Mouse (Mus musculus) stomach, postnatal 0 days (tissue): ENCODE results near the gene Arid5b. TPM values are rescaled to one million over a fixed set of nuclear protein-coding genes. Genes with fewer than 3 reads are reported as not detected.

Experiments
- ATAC-seq: fragments of 200-750 bp; cut with Nextera tagmentation; 2 replicates; pipeline ENCODE4 v1.8.0; 2017; ENCODE audit not compliant: low FRiP score, low TSS enrichment
- DNase-seq: peaks from one replicate; pipeline ENCODE4 v3.0.0-alpha.2; 2016; ENCODE audit warnings: low spot score
- H3K27ac ChIP-seq: fragments of 300-500 bp; sonication (generic); replicated peaks from 2 replicates; pipeline ENCODE4 v1.5.1; 2014; ENCODE audit warnings: mild to moderate bottlenecking, control low read depth
- H3K27me3 ChIP-seq: fragments of 300-500 bp; sonication (generic); 2 replicates; pipeline ENCODE4 v1.6.1; 2014; ENCODE audit warnings: low read length; ENCODE audit not compliant: control insufficient read depth, insufficient read depth
- H3K36me3 ChIP-seq: fragments of 300-500 bp; sonication (generic); 2 replicates; pipeline ENCODE4 v1.6.1; 2014; ENCODE audit warnings: low read length, mixed read lengths; ENCODE audit not compliant: control insufficient read depth, insufficient read depth
- H3K4me1 ChIP-seq: fragments of 300-500 bp; sonication (generic); replicated peaks from 2 replicates; pipeline ENCODE4 v1.6.1; 2014; ENCODE audit warnings: antibody characterized with exemption; ENCODE audit not compliant: control insufficient read depth, insufficient read depth
- H3K4me2 ChIP-seq: fragments of 300-500 bp; sonication (generic); replicated peaks from 2 replicates; pipeline ENCODE4 v1.6.1; 2014; ENCODE audit warnings: low read depth, mild to moderate bottlenecking, control low read depth, moderate library complexity
- H3K4me3 ChIP-seq: fragments of 300-500 bp; sonication (generic); 2 replicates; pipeline ENCODE4 v1.5.1; 2014; ENCODE audit warnings: low read depth, low read length, control low read depth
- H3K9ac ChIP-seq: fragments of 300-500 bp; sonication (generic); 2 replicates; pipeline ENCODE4 v1.6.1; 2014; ENCODE audit warnings: mild to moderate bottlenecking, low read length, control low read depth, mixed read lengths
- H3K9me3 ChIP-seq: fragments of 300-500 bp; sonication (generic); 2 replicates; pipeline ENCODE4 v1.6.1; 2016; ENCODE audit warnings: low read length; ENCODE audit not compliant: control insufficient read depth
- CTCF ChIP-seq: IDR thresholded peaks from 2 replicates; pipeline ENCODE4 v1.5.1; 2016; ENCODE audit warnings: antibody characterized with exemption, low read depth, mild to moderate bottlenecking, moderate library complexity
- EP300 ChIP-seq: optimal IDR thresholded peaks from 2 replicates; pipeline ENCODE3; 2016; ENCODE audit warnings: antibody characterized with exemption
- WGBS: fragments of 180-500 bp; shearing (Covaris S2); extraction: QIAGEN DNeasy Blood & Tissue Kit; methylation state at CpG from one replicate; pipeline ENCODE4 v1.1.7; 2014; 5-methylcytosine and 5-hydroxymethylcytosine counted together
- polyA plus RNA-seq: library from polyadenylated mRNA; unstranded; fragments of >200 nt; fragmentation: Nextera tagmentation; extraction: Ambion mirVana; gene quantifications from 2 replicates; pipeline ENCODE4 v1.2.1, GENCODE M21; 2015

The Arid5b gene
- polyA plus RNA-seq, 1 experiment from 2014 or later, result 18.3 TPM

DNA sequence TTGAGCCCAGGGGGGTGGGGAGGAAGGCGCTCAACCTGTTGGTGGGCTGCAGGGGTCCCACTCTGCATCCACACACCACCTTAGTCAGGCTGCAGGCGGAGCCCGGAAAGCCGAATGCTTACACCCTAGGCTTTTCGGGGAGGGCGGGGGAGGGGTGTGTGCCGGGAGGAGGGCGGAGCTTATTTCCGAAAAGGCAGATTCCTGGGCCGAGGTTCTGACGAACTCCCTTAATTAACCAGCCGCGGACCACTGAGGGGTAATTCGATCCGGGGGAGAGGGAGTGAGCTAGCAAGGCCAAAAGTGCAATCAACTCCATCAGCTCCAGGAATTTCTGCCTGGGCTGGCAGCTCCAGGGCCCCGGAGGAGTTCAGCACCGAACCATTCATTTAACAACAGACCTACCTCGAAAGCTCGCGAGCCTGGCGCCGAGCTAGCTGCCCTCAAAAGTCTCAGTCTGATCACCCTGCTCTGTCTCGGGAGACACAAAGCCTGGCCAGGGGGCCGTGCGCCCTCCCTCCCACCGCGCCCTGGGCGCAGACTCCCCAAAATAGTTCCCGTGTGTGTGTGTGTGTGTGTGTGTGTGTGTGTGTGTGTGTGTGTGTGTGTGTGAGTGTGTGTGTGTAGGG lies 2.1 kb downstream of the Arid5b start:
- WGBS, result under 1% methylated on average over 29 of the region's 29 CpGs
- H3K9ac ChIP-seq, result peak overlapping the region; percentile 73
- no peaks in the 10 kb centered on the region for H3K9me3 ChIP-seq
- H3K4me2 ChIP-seq, result peak overlapping the region; percentile 68
- H3K27me3 ChIP-seq, result no peaks in the 10 kb centered on the region
- H3K4me1 ChIP-seq, result no peaks in the 10 kb centered on the region
- H3K4me3 ChIP-seq, result peak overlapping the region; percentile 69
- TF ChIP-seq EP300 (no peak), CTCF (no peak)
- DNase-seq, result peak; percentile 88
- no peaks in the 10 kb centered on the region for H3K36me3 ChIP-seq
- peak; percentile 79 for ATAC-seq
- peak overlapping the region; percentile 95 for H3K27ac ChIP-seq

DNA sequence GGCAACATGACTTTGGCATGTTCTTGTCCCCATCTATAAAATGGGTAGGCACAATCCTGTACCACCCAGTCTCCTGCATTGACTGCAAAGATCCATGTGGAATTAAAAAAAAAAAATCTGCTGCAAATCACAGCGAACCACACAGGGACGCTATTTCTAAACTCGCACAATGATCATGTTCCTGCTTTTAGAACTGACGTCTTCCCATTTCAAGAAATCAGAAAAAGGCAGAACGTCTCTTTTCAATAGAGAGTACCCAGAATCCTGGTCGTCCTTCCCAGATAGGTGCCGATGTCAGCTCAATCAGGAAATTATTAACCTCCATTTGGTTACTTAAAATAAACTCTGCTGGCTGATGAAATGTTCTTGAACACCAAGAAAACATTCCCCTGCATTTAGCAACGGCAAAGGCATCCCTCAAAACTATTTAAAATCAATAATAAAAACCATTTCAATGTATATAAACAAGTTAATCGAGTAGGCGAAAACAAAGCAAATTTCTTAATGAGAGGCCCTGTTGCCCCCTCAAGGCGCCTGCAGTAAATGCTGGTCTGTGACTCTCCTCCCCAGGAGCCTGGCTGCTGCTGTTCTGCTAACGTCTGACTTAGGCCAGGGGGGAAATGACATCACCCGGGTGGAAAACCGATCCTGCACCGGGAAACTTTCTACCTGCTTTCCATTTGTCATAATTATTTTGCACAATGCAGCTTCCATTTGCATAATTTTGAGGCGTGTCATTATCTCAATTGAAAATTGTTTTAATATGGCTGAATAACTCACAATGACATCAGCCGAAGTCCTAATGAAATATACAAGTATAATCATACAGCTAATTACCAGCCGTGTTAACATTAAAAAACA lies 3.4 kb downstream of the Arid5b start:
- 30% methylated on average over 18 of the region's 18 CpGs for WGBS
- peak; percentile 47 for DNase-seq
- Histone ChIP-seq H3K27ac (peak overlapping the region; percentile 31; the same call in 1 of the 2 replicates), H3K9me3 (no peaks in the 10 kb centered on the region), H3K27me3 (no peaks in the 10 kb centered on the region), H3K9ac (no peak overlapping the region), H3K4me2 (peak overlapping the region; percentile 68), H3K4me3 (no peak overlapping the region), H3K4me1 (no peaks in the 10 kb centered on the region), H3K36me3 (no peaks in the 10 kb centered on the region)
- peak; percentile 49; the same call in 1 of the 2 replicates for ATAC-seq
- TF ChIP-seq CTCF (peak; percentile 28), EP300 (no peak)

DNA sequence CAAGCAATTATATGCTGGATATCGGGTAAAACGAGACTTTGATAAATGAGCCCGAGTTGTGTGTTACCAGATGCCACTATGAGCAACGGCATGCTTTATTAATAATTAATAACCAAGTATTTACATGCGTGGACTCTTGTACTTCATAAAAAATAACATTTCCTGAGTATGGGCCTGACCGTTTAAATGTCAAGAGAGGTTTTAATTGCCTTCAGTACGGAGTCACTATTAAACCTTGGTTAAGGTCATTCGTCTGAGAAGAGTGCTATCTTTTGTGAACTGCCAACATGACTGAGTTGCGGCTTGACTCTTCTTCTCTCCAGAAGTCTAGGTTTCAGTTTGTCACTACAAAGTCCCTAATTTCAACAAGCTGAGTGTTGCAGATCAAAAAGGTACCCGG lies 8.8 kb downstream of the Arid5b start:
- no peak overlapping the region for H3K4me2 ChIP-seq
- ATAC-seq (no peak), DNase-seq (no peak)
- no peak for TF ChIP-seq EP300
- TF ChIP-seq CTCF, result no peak
- no peaks in the 10 kb centered on the region for H3K4me1 ChIP-seq
- no peaks in the 10 kb centered on the region for H3K27me3 ChIP-seq
- no peak overlapping the region for H3K4me3 ChIP-seq
- H3K9me3 ChIP-seq, result no peaks in the 10 kb centered on the region
- 0 out of 2 replicates have a peak, but pooled peaks cover 2% of the 10 kb centered on the region for H3K36me3 ChIP-seq
- H3K27ac ChIP-seq, result no peak overlapping the region
- H3K9ac ChIP-seq, result no peak overlapping the region
- WGBS, result 83% methylated on average over 10 of the region's 10 CpGs

DNA sequence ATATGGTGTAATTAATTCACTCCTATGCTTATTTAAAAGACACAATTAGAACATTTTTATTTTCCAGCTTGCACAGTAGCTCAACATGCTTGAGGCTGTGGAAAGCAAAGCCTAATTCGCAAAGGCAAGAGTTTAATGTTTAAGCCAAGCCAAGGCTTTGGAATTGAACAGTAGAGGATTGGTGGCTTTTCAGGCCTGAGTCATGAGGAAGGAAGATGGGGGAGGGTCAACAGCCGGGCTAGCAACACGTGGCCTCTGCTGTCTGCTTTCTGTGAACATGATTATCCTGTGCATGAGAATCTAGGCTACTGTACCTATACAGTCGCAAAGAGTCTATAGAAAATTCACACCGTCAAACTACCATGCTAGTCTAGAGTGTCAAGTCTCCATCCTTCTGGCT lies 9.9 kb downstream of the Arid5b start:
- Histone ChIP-seq H3K9ac (no peak overlapping the region), H3K9me3 (no peaks in the 10 kb centered on the region), H3K4me2 (no peak overlapping the region), H3K27ac (no peak overlapping the region), H3K36me3 (0 out of 2 replicates have a peak, but pooled peaks cover 2% of the 10 kb centered on the region), H3K27me3 (no peaks in the 10 kb centered on the region), H3K4me3 (no peak overlapping the region), H3K4me1 (no peaks in the 10 kb centered on the region)
- ATAC-seq (0 out of 2 replicates have a peak, but pooled peaks have one; percentile 36), DNase-seq (no peak)
- 42% methylated on average over 5 of the region's 5 CpGs for WGBS
- TF ChIP-seq EP300 (no peak), CTCF (no peak)

DNA sequence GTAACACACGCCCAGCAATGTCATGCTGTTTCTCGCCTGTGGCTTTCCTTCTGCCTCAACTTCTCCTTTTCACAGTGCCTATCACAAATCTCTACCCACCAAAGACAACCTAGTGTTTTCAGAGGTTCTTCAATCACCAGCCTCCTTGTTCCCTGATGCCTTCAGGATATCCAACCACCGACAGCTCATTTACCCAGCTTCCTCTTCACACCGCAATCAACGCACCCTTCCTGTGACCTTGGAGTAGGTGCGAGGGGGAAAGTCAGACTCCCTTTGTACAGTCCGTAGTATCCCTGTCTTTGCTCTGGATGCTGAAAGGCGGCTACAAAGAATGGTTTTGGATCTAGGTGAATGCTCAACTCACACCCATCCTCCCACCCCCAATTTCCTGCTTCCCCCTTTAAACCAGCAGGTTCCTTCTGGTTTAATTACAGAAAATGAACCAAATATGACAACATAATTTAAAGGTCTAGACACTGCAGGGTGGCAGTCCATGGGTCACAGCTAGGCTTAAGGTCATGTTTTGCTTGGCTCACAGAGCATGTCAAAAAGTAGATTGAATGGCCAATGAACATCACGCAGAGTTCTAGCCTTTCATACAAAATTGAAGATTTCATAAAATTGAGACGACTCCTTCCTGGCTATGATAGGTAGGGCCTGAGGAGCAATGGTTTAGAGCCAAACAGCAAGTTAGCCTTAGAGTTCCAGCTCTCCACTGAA lies 14.4 kb downstream of the Arid5b start:
- 85% methylated on average over 10 of the region's 10 CpGs for WGBS
- Histone ChIP-seq H3K9me3 (no peaks in the 10 kb centered on the region), H3K36me3 (0 out of 2 replicates have a peak, but pooled peaks cover 2% of the 10 kb centered on the region), H3K4me1 (no peaks in the 10 kb centered on the region), H3K9ac (no peak overlapping the region), H3K4me3 (no peak overlapping the region), H3K27me3 (no peaks in the 10 kb centered on the region), H3K4me2 (no peak overlapping the region), H3K27ac (0 out of 2 replicates have a peak overlapping the region, but pooled peaks have one; percentile 8)
- DNase-seq, result no peak
- no peak for ATAC-seq
- TF ChIP-seq EP300 (no peak), CTCF (no peak)
